Comparison of ENCODE assay signal across 15 mouse cellular contexts in genomic region chr9:42137578-42137977, GRCm38 (mm10).
"Had no signal": no experiment of that assay in that cellular context is flagged by ENCODE, and none has a peak within 500 bp of the region (broad histone marks: within the 10 kb centered on the region; RNA-seq: fewer than 3 reads in every experiment).

No protein-coding gene starts in this region.

- H3K4me3 ChIP-seq: limb, embryonic 12.5 days; limb, embryonic 15.5 days; liver, embryonic 13.5 days; megakaryocyte, embryonic 14.5 days; midbrain, embryonic 10.5 days; midbrain, embryonic 13.5 days had no signal

- H3K27me3 ChIP-seq: limb, embryonic 12.5 days; limb, embryonic 15.5 days; liver, embryonic 13.5 days; megakaryocyte, embryonic 14.5 days; midbrain, embryonic 13.5 days had no signal

- H3K4me1 ChIP-seq: limb, embryonic 12.5 days; limb, embryonic 15.5 days; liver, embryonic 13.5 days; megakaryocyte, embryonic 14.5 days; midbrain, embryonic 10.5 days had no signal

- DNase-seq: kidney, adult 11 months; kidney, postnatal 4 days; left cerebral cortex, postnatal 4 days; liver, embryonic 13.5 days; lung, adult 2 months; lung, postnatal 14 days; lung, postnatal 4 days; thymus, postnatal 25 days had no signal

- H3K9me3 ChIP-seq: limb, embryonic 12.5 days; limb, embryonic 15.5 days; liver, embryonic 13.5 days; midbrain, embryonic 10.5 days; midbrain, embryonic 13.5 days had no signal

- H3K9ac ChIP-seq: limb, embryonic 12.5 days; limb, embryonic 15.5 days; liver, embryonic 13.5 days; midbrain, embryonic 13.5 days had no signal

- H3K36me3 ChIP-seq: limb, embryonic 12.5 days; limb, embryonic 15.5 days; liver, embryonic 13.5 days; midbrain, embryonic 10.5 days; midbrain, embryonic 13.5 days had no signal

- H3K4me2 ChIP-seq: limb, embryonic 12.5 days; limb, embryonic 15.5 days; liver, embryonic 13.5 days; midbrain, embryonic 13.5 days had no signal

- ATAC-seq: midbrain, embryonic 13.5 days; midbrain, embryonic 16.5 days had no signal

- H3K27ac ChIP-seq: kidney, postnatal 0 days; limb, embryonic 12.5 days; limb, embryonic 15.5 days; liver, embryonic 13.5 days; midbrain, embryonic 10.5 days; midbrain, embryonic 13.5 days had no signal
